Mouse (Mus musculus): ENCODE data around the gene Ccn1.

Gene Ccn1

DNA sequence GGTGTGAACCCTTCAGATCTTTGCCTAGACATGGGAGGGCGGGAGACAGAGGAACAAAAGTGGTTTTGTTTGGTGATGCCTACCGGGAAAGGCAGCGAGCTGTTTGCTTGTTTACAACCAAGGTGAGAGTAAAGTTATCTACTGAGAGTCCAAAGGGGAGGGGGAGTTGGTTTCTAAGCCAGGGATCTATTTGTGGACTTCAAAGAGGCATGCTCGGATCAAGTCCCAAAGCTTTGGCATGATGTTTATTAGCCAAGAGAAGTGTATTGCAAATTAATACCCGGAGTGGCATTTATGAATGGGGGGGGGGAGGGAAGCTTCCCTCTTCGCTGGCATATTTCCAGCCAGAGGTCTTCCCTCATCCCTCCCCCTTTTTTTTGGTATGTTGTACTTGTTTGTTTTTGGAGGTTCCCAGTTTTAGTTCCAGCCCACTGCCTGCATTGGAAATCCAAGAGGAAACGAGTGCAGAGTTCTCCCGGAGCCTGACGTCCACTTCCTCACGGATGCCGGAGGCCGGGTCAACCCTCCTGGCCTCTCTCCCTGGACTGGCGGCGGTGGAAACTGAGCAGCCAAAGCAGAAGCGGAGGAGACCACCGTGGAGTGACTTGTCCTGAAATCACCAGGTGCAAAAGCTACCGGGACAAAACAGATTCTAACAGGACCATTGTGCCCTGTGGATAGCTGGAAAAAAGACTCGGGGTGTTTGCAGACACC, 674 bp upstream of the Ccn1 start:
- DNase-seq (ENCODE audit: low read depth), result no peak

DNA sequence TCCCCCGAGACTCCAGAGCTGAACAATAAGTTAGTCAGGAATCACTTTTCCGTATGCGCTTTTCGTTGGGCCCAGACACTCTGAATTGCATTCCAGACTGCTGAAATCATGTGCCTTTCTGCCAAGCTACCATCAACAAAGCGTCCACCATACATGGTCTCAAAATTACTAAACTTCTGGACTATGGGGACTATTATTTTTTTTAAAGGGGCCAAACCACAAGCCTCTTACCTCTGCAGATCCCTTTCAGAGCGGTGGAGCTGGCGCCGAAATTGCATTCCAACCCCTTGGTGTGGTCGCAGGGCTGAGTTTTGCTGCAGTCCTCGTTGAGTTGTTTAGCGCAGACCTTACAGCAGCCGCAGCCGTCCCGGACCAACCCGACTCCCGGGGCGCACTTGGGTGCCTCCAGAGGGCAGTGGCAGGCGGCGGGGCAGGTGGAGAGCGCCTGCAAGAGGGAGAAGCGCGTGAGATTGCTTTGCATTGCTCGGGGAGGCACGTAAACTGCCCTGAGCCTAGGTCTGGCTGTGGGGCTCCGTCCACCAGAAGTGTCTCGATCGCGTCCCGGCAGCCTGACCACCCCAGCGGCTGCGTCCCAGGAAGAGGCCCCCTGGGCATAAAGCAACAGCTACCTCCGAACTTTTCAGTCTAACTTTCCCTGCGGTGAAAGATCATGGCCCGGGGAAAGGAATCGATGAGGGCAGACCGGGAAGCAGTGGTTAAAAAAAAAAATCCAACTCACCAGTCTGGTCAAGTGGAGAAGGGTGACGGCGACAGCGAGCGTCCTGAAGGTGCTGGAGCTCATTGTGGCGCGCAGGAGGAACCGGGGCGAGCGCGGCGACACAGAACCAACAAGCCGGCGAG, 560 bp downstream of the Ccn1 start:
- DNase-seq (ENCODE audit: low read depth), result no peak

DNA sequence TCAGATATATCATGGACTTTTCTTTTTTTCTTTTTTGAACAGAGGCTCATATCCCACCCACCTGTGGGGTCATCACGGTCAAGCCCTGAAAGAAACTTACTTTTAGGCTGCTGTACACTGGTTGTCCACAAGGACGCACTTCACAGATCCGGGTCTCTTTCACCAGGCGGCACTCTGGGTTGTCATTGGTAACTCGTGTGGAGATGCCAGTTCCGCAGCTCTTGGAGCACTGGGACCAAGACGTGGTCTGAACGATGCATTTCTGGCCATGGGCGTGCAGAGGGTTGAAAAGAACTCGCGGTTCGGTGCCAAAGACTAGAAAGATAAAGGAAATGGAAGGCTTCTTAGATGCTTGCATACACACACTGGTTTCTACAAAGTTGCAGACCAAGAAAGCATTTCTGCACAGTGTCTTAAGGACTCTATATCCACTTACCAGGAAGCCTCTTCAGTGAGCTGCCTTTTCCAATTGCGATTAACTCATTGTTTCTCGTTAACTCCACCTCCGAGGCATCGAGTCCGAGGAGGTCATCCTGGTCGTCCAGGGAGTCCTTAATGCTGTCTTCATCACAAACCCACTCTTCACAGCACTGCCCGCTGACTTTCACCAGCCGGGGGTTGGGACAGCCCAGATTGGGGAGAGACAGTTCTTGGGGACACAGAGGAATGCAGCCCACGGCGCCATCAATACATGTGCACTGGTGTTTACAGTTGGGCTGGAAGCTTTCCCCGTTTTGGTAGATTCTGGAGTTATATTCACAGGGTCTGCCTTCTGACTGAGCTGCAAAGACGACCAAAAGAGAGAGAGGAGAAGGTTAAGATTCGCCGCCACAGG, 1.5 kb downstream of the Ccn1 start:
- DNase-seq (ENCODE audit: low read depth), result no peak

DNA sequence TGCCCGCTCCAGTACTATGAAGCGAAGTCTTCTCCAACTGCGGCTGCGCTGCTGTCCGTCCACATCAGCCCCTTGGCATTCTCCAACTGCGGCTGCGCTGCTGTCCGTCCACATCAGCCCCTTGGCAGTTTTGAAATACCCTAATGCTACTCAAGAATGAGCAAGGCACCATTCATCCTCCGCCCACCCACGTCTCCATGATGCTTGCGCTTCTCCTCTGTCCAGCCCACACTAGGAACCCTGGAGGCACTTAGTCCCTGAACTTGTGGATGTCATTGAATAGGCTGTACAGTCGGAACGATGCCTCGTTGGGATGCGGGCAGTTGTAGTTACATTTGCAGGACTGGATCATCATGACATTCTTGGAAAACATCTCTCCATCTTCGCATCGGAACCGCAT, 2.4 kb downstream of the Ccn1 start:
- no peak for DNase-seq (ENCODE audit: low read depth)

- DNase-seq (ENCODE audit: low read depth), result no peak
Measured at GRCm38 (mm10) chr3:145646666-145647065, 3.1 kb downstream of the Ccn1 start.

DNA sequence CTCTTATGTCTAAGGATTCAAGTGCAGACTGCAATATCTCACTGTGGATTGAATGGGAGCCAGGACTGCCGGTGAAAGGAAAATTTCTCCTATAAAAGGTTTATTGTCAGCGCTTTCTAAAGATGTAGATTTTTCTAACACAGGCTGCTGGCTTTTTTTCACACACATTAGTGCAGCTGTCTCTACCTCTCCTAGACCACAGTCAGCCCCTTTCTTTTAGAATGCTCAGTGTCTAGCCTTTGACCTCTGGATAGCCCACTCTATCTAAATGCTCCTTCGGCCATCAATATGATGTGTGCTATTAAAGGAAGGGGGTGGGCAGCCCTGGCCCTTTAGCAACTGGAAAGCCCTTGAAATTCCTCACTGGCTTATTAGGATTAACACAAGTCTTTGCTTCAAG, 3.8 kb downstream of the Ccn1 start:
- DNase-seq (ENCODE audit: low read depth), result no peak

- DNase-seq (ENCODE audit: low read depth), result no peak
Measured at GRCm38 (mm10) chr3:145645463-145645862, 4.3 kb downstream of the Ccn1 start.

- no peak for DNase-seq (ENCODE audit: low read depth)
Measured at GRCm38 (mm10) chr3:145642861-145643260, 6.9 kb downstream of the Ccn1 start.

DNA sequence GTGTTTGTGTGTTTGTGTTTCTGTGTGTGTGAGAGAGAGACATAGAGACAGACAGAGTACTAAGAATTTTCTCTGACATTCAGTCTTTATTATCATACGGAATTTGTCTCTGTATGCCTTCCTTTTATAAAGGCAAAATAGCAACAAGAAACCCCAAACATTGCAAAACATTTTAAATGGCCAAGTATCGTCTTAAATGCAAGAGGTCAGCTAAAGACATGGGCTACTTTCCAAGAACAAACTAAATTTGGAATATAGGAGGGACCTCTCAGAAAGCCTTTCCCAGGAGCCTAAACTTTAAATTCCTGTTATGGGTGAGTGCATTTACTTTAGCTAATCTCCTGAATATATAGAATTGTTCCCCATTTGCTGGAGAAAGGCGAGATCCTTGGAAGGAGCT, 7.9 kb downstream of the Ccn1 start:
- DNase-seq (ENCODE audit: low read depth), result no peak

DNA sequence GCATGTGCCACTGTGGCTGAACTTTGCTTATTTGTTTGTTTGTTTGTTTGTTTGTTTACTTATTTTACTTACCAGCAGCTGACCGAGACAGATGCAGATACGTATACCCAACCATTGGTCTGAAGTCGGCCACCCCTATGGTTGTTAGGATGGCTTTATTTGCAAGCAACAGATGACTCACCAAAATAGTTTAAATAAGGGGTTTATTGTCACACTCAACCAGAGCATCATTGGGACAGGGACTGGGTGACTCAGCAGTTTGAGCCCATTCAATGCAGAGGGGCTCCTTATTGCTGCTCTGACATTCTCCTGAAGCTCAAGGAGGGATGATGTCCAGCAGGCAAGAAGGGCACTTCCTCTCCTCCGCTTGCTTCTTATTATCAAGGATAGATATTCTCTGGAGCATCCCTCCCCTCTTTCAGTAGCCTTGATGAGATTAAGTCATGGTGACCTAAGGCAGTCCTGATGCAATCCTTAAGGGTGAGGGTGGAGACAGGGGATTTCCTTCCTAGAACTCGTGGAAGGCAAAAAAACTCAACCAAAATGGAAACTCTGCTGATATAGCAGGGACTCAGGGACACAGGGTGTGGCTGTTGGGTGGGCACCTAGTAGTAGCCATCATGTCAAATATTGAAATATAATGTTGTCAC, 8.6 kb downstream of the Ccn1 start:
- no peak for DNase-seq (ENCODE audit: low read depth)

- no peak for DNase-seq (ENCODE audit: low read depth)
Measured at GRCm38 (mm10) chr3:145640583-145640982, 9.2 kb downstream of the Ccn1 start.

- DNase-seq (ENCODE audit: low read depth), result no peak
Measured at GRCm38 (mm10) chr3:145640170-145640569, 9.6 kb downstream of the Ccn1 start.

GRCm38 (mm10) chr3:145634002-145634710, 15.6 kb downstream of the Ccn1 start:
- no peak for DNase-seq (ENCODE audit: low read depth)

- DNase-seq (ENCODE audit: low read depth), result no peak
Measured at GRCm38 (mm10) chr3:145632888-145633287, 16.9 kb downstream of the Ccn1 start.

DNA sequence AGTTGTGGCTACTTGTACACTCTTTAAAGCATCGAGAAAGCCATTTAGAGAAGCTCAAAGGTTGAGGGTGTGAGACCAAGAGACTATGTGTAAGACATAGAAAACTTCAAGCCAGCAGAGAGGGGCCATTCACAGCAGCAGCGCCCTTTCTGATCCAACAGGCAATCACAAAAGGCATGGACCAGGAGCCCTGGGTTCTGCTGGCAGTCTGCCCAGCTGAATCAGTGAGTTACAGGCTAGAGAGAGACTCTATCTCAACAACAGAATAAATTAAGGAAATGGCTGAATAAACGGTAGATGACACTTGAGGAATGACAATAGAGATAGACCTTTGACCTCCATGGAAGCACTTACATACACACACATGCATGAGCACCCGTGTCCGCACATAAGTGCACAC, 21.1 kb downstream of the Ccn1 start:
- no peak for DNase-seq (ENCODE audit: low read depth)

GRCm38 (mm10) chr3:145627830-145628229, 22.0 kb downstream of the Ccn1 start:
- DNase-seq (ENCODE audit: low read depth), result no peak

DNA sequence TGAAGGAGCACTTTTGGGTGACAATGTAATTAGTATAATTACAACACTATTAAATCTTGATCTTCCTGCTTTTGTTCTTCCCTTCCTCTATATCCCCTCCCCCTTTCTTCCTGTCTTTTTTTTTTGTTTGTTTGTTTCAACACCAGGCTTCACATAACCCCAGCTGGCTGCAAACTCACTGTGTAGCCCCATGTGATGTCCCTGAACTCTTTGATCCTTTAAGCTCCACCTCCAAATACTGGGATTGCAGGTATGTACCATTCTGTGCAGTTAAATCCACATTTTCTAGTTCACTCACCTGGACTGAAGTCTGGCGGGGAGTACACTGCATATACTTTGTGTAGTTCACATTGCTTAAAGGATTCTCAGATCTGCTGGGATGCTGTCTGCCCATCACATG, 23.7 kb downstream of the Ccn1 start:
- DNase-seq (ENCODE audit: low read depth), result no peak

DNA sequence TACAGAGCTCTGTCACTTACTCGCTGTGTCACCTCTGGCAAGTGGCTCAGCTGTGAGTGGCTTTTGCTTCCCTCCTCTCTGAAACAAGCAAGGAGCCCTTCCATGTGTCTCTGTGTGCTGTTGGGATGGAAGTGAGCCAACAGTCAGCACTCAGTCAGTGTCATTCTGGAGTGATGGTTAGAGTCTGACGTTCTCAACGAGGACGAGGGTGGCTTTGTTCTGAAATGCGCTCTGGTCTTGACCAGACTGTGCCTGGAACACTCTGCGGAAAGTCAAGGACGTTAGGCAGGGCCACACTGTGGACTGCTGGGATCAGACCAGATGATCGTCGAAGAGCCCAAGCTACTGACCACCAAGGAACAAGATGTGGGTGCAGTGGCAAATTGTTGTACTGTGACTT, 24.2 kb downstream of the Ccn1 start:
- DNase-seq (ENCODE audit: low read depth), result no peak

- DNase-seq (ENCODE audit: low read depth), result no peak
Measured at GRCm38 (mm10) chr3:145624786-145625185, 25.0 kb downstream of the Ccn1 start.

- no peak for DNase-seq (ENCODE audit: low read depth)
Measured at GRCm38 (mm10) chr3:145623047-145623446, 26.7 kb downstream of the Ccn1 start.

DNA sequence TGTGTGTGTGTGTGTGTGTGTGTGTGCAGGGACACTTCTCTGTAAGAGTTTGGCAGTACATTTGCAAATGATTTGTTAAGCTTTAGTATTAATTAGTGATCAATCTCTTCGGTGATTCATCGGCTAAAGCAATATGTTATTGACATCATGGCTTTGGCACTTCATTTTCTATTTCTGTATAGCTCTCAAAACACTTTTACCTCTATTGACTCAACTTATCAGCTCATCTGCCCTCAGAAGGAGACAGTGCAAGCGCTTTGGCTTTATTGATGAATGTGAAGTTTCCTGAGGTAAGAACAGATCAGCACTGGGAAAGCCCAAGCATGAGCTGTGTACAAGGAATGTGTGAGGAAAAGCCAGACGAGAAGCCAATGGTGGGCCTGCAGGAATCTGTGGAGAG, 28.6 kb downstream of the Ccn1 start:
- no peak for DNase-seq (ENCODE audit: low read depth)
